Mouse (Mus musculus): ENCODE data around the gene Tcf7. TPM values are rescaled to one million over a fixed set of nuclear protein-coding genes. Genes with fewer than 3 reads are reported as not detected.

Tcf7 gene
- total RNA-seq, 1 experiment from 2014 or later, result 3.4 TPM

- no peak for ATAC-seq (replicated peaks; ENCODE audit: insufficient number of reproducible peaks, low FRiP score, low TSS enrichment, poor library complexity, severe bottlenecking)
Observed at GRCm38 (mm10) chr11:52286958-52287305, 4.1 kb upstream of the Tcf7 start.

GRCm38 (mm10) chr11:52286301-52286957 lies 3.6 kb upstream of the Tcf7 start:
- no peak for ATAC-seq (replicated peaks; ENCODE audit: insufficient number of reproducible peaks, low FRiP score, low TSS enrichment, poor library complexity, severe bottlenecking)

GRCm38 (mm10) chr11:52283596-52284571 lies 1.1 kb upstream of the Tcf7 start:
- no peak for ATAC-seq (replicated peaks; ENCODE audit: insufficient number of reproducible peaks, low FRiP score, low TSS enrichment, poor library complexity, severe bottlenecking)

GRCm38 (mm10) chr11:52282420-52282773 lies 417 bp downstream of the Tcf7 start:
- no peak for ATAC-seq (replicated peaks; ENCODE audit: insufficient number of reproducible peaks, low FRiP score, low TSS enrichment, poor library complexity, severe bottlenecking)

GRCm38 (mm10) chr11:52281568-52282328 lies 1.1 kb downstream of the Tcf7 start:
- ATAC-seq (replicated peaks; ENCODE audit: insufficient number of reproducible peaks, low FRiP score, low TSS enrichment, poor library complexity, severe bottlenecking), result no peak

GRCm38 (mm10) chr11:52280566-52281455 lies 2.0 kb downstream of the Tcf7 start:
- ATAC-seq (replicated peaks; ENCODE audit: insufficient number of reproducible peaks, low FRiP score, low TSS enrichment, poor library complexity, severe bottlenecking), result no peak

- ATAC-seq (replicated peaks; ENCODE audit: insufficient number of reproducible peaks, low FRiP score, low TSS enrichment, poor library complexity, severe bottlenecking), result no peak
Observed at GRCm38 (mm10) chr11:52279611-52280145, 3.1 kb downstream of the Tcf7 start.

GRCm38 (mm10) chr11:52278991-52279390 lies 3.8 kb downstream of the Tcf7 start:
- no peak for ATAC-seq (replicated peaks; ENCODE audit: insufficient number of reproducible peaks, low FRiP score, low TSS enrichment, poor library complexity, severe bottlenecking)

- ATAC-seq (replicated peaks; ENCODE audit: insufficient number of reproducible peaks, low FRiP score, low TSS enrichment, poor library complexity, severe bottlenecking), result no peak
Observed at GRCm38 (mm10) chr11:52278164-52278563, 4.7 kb downstream of the Tcf7 start.

GRCm38 (mm10) chr11:52277433-52278150 lies 5.2 kb downstream of the Tcf7 start:
- ATAC-seq (replicated peaks; ENCODE audit: insufficient number of reproducible peaks, low FRiP score, low TSS enrichment, poor library complexity, severe bottlenecking), result no peak

- no peak for ATAC-seq (replicated peaks; ENCODE audit: insufficient number of reproducible peaks, low FRiP score, low TSS enrichment, poor library complexity, severe bottlenecking)
Observed at GRCm38 (mm10) chr11:52276961-52277391, 5.8 kb downstream of the Tcf7 start.

GRCm38 (mm10) chr11:52275774-52276555 lies 6.8 kb downstream of the Tcf7 start:
- ATAC-seq (replicated peaks; ENCODE audit: insufficient number of reproducible peaks, low FRiP score, low TSS enrichment, poor library complexity, severe bottlenecking), result no peak

- no peak for ATAC-seq (replicated peaks; ENCODE audit: insufficient number of reproducible peaks, low FRiP score, low TSS enrichment, poor library complexity, severe bottlenecking)
Observed at GRCm38 (mm10) chr11:52275366-52275765, 7.4 kb downstream of the Tcf7 start.

GRCm38 (mm10) chr11:52274456-52275112 lies 8.2 kb downstream of the Tcf7 start:
- no peak for ATAC-seq (replicated peaks; ENCODE audit: insufficient number of reproducible peaks, low FRiP score, low TSS enrichment, poor library complexity, severe bottlenecking)

GRCm38 (mm10) chr11:52273942-52274330 lies 8.9 kb downstream of the Tcf7 start:
- ATAC-seq (replicated peaks; ENCODE audit: insufficient number of reproducible peaks, low FRiP score, low TSS enrichment, poor library complexity, severe bottlenecking), result no peak

GRCm38 (mm10) chr11:52273183-52273941 lies 9.5 kb downstream of the Tcf7 start:
- ATAC-seq (replicated peaks; ENCODE audit: insufficient number of reproducible peaks, low FRiP score, low TSS enrichment, poor library complexity, severe bottlenecking), result no peak
